Mouse (Mus musculus): Measurements from ENCODE around the gene H2al1e. TPM values are rescaled to one million over a fixed set of nuclear protein-coding genes. Genes with fewer than 3 reads are reported as not detected.
"Not testable (repeated sequence)": the region's sequence is repeated elsewhere in the genome, so short reads cannot be mapped to it uniquely, and the experiment has no call there.

H2al1e gene
- not detected for total RNA-seq (2021)
- long read RNA-seq, result 0 reads

GRCm38 (mm10) chrX:11311634-11312033 lies at the start of gene H2al1e:
H2al1e (plus strand) TSS chrX:11311934.
- DNase-seq (ENCODE audit: low spot score in 2 of 2), result not testable (repeated sequence)

GRCm38 (mm10) chrX:11264918-11265317 lies 46.8 kb upstream of the H2al1e start:
- DNase-seq (ENCODE audit: low spot score in 2 of 2), result no peak

- DNase-seq (ENCODE audit: low spot score in 2 of 2), result peak in 1 of 2 experiments; percentile 3
Observed at GRCm38 (mm10) chrX:11267791-11268190, 43.9 kb upstream of the H2al1e start.

- DNase-seq (ENCODE audit: low spot score in 2 of 2), result peak; percentile 7 to 22
Observed at GRCm38 (mm10) chrX:11269074-11269473, 42.7 kb upstream of the H2al1e start.

- no peak for DNase-seq (ENCODE audit: low spot score in 2 of 2)
Observed at GRCm38 (mm10) chrX:11273190-11273589, 38.5 kb upstream of the H2al1e start.

- DNase-seq (ENCODE audit: low spot score in 2 of 2), result no peak
Observed at GRCm38 (mm10) chrX:11277083-11277482, 34.7 kb upstream of the H2al1e start.

GRCm38 (mm10) chrX:11280741-11281140 lies 31.0 kb upstream of the H2al1e start:
- no peak for DNase-seq (ENCODE audit: low spot score in 2 of 2)

- DNase-seq (ENCODE audit: low spot score in 2 of 2), result no peak
Observed at GRCm38 (mm10) chrX:11288306-11288882, 23.3 kb upstream of the H2al1e start.

- no peak for DNase-seq (ENCODE audit: low spot score in 2 of 2)
Observed at GRCm38 (mm10) chrX:11289244-11289643, 22.5 kb upstream of the H2al1e start.

GRCm38 (mm10) chrX:11298957-11299356 lies 12.8 kb upstream of the H2al1e start, which contains the start of gene H2al1a:
H2al1a (plus strand) TSS chrX:11299257.
- not testable (repeated sequence) for DNase-seq (ENCODE audit: low spot score in 2 of 2)

- DNase-seq (ENCODE audit: low spot score in 2 of 2), result not testable (repeated sequence)
Observed at GRCm38 (mm10) chrX:11302132-11302531, 9.6 kb upstream of the H2al1e start, which contains the start of gene H2al1b. H2al1b (plus strand) TSS chrX:11302432.

- not testable (repeated sequence) for DNase-seq (ENCODE audit: low spot score in 2 of 2)
Observed at GRCm38 (mm10) chrX:11305355-11305754, 6.4 kb upstream of the H2al1e start, which contains the start of gene H2al1c. H2al1c (plus strand) TSS chrX:11305655.

- DNase-seq (ENCODE audit: low spot score in 2 of 2), result not testable (repeated sequence)
Observed at GRCm38 (mm10) chrX:11308524-11308923, 3.2 kb upstream of the H2al1e start, which contains the start of gene H2al1d. H2al1d (plus strand) TSS chrX:11308824.

- DNase-seq (ENCODE audit: low spot score in 2 of 2), result not testable (repeated sequence)
Observed at GRCm38 (mm10) chrX:11314858-11315257, 3.1 kb downstream of the H2al1e start, which contains the start of gene H2al1f. H2al1f (plus strand) TSS chrX:11315158.

- DNase-seq (ENCODE audit: low spot score in 2 of 2), result not testable (repeated sequence)
Observed at GRCm38 (mm10) chrX:11317956-11318355, 6.2 kb downstream of the H2al1e start, which contains the start of gene H2al1g. H2al1g (plus strand) TSS chrX:11318256.

- not testable (repeated sequence) for DNase-seq (ENCODE audit: low spot score in 2 of 2)
Observed at GRCm38 (mm10) chrX:11321192-11321591, 9.5 kb downstream of the H2al1e start, which contains the start of gene H2al1h. H2al1h (plus strand) TSS chrX:11321492.

- DNase-seq (ENCODE audit: low spot score in 2 of 2), result not testable (repeated sequence)
Observed at GRCm38 (mm10) chrX:11324359-11324758, 12.6 kb downstream of the H2al1e start, which contains the start of gene H2al1i. H2al1i (plus strand) TSS chrX:11324659.

GRCm38 (mm10) chrX:11327522-11327921 lies 15.8 kb downstream of the H2al1e start, which contains the start of gene H2al1j:
H2al1j (plus strand) TSS chrX:11327822.
- not testable (repeated sequence) for DNase-seq (ENCODE audit: low spot score in 2 of 2)

- peak in 1 of 2 experiments; percentile 25 for DNase-seq (ENCODE audit: low spot score in 2 of 2)
Observed at GRCm38 (mm10) chrX:11345762-11346161, 34.0 kb downstream of the H2al1e start.

GRCm38 (mm10) chrX:11346756-11347155 lies 35.0 kb downstream of the H2al1e start:
- DNase-seq (ENCODE audit: low spot score in 2 of 2), result no peak

GRCm38 (mm10) chrX:11360823-11361222 lies 49.1 kb downstream of the H2al1e start:
- no peak for DNase-seq (ENCODE audit: low spot score in 2 of 2)

GRCm38 (mm10) chrX:11361261-11361660 lies 49.5 kb downstream of the H2al1e start:
- DNase-seq (ENCODE audit: low spot score in 2 of 2), result no peak
